Mouse (Mus musculus): ENCODE measurements around the gene Psmc1. TPM values are rescaled to one million over a fixed set of nuclear protein-coding genes. Genes with fewer than 3 reads are reported as not detected.

Psmc1 gene
- 154 and 155 TPM in 2 replicates for polyA plus RNA-seq (2015; fragmentation: Nextera tagmentation; extraction: Ambion mirVana)

DNA sequence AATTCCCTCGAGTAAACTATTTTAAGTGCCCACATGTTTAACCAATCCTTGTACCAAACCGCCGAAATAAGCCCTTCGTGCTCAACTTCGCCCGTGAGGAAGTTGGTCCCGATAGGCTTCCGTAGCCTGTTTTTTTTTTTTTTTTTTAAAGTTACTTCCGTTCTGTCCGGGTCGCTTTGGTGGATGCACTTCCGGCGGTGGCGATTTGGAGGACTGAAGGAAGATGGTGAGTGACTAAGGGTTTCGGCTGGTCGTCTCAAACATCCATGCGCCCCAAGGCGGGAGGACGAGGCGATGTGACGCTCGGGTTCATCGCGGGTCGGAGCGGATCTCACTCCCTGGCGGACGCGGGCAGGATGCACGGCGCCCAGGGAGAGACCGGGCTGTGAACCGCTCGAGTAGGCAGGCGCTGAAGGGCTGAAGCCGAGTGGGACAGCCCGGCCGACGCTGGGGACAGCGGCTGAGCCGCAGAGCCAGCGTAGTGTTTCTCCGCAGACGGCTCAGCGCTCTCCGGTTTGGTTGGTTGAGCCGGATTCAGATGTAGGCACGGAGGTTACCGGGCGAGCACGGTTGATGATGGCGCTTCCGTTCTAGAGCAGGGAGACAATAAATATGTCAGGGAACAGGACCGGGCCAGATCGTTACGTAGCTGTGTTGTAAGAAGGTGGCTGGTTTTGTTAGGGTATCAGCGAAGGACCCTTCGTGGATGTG, at the start of gene Psmc1:
Gene Psmc1 (plus strand): TSS at position 169 of the 711 bp plus-strand sequence.
- Histone ChIP-seq H3K27me3 (replicated peaks; ENCODE audit: control insufficient read depth, insufficient read depth, low read length) (no peaks in the 10 kb centered on the region), H3K4me3 (ENCODE audit: low read depth, low read length) (peak within 1 kb of the TSS; percentile 92), H3K27ac (ENCODE audit: low read depth, low read length) (peak within 1 kb of the TSS; percentile 83), H3K4me1 (replicated peaks; ENCODE audit: control insufficient read depth, insufficient read depth, low read length) (peaks cover 4% of the 10 kb centered on the region; the same call in 1 of the 2 replicates), H3K9me3 (ENCODE audit: control insufficient read depth) (no peaks in the 10 kb centered on the region), H3K36me3 (ENCODE audit: control insufficient read depth, insufficient read depth) (peaks cover 24% of the 10 kb centered on the region), H3K9ac (ENCODE audit: low read depth, low read length) (peak within 1 kb of the TSS; percentile 79), H3K4me2 (replicated peaks; ENCODE audit: low read depth) (peak within 1 kb of the TSS; percentile 75)
- ATAC-seq, result peak; percentile 78
- WGBS, result under 1% methylated on average over 58 of the region's 58 CpGs
- no peak for TF ChIP-seq CTCF (IDR thresholded peaks at IDR 0.05; ENCODE audit: low read depth)

DNA sequence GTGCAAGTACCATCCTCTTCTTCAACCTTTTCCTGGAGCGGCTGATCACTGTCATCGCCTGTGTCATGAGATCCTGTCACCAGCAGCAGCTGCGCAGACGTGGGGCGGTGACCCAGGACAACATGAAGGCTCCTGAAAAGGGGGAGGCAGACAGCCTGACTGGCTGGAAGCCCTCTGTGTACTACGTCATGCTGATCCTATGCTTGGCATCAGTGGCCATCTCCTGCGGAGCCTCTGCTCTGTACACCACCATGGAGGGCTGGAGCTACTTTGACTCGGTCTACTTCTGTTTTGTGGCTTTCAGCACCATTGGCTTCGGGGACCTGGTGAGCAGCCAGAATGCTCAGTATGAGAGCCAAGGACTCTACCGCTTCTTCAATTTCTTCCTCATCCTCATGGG, 48.9 kb upstream of the Psmc1 start:
- no peak for TF ChIP-seq CTCF (IDR thresholded peaks at IDR 0.05; ENCODE audit: low read depth)
- Histone ChIP-seq H3K27ac (ENCODE audit: low read depth, low read length) (no peak overlapping the region), H3K9me3 (ENCODE audit: control insufficient read depth) (no peaks in the 10 kb centered on the region), H3K4me1 (replicated peaks; ENCODE audit: control insufficient read depth, insufficient read depth, low read length) (no peaks in the 10 kb centered on the region), H3K36me3 (ENCODE audit: control insufficient read depth, insufficient read depth) (no peaks in the 10 kb centered on the region), H3K4me2 (replicated peaks; ENCODE audit: low read depth) (no peak overlapping the region), H3K4me3 (ENCODE audit: low read depth, low read length) (no peak overlapping the region), H3K27me3 (replicated peaks; ENCODE audit: control insufficient read depth, insufficient read depth, low read length) (no peaks in the 10 kb centered on the region), H3K9ac (ENCODE audit: low read depth, low read length) (no peak overlapping the region)
- no peak for ATAC-seq
- WGBS, result 91% methylated on average over 10 of the region's 10 CpGs

DNA sequence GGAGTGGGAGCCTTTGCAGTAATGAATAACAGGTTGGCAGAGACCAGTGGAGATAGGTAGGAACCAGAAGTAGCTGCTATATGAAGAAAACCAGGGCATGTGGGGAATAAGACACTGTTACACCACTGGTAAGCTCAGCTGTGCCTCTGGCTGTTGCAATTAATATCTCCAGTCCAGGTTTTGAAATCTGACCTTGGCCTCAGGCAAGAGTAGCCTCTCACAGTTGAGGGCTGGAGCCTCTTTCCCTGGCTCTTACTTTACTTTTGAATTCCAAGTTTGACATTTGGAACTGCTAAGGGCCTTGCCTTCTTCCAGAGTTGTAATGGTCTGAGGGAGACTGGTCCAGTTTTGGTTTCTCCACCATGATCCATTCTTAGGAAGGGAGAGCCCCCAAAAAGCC, 48.1 kb upstream of the Psmc1 start:
- no peaks in the 10 kb centered on the region for H3K36me3 ChIP-seq (ENCODE audit: control insufficient read depth, insufficient read depth)

DNA sequence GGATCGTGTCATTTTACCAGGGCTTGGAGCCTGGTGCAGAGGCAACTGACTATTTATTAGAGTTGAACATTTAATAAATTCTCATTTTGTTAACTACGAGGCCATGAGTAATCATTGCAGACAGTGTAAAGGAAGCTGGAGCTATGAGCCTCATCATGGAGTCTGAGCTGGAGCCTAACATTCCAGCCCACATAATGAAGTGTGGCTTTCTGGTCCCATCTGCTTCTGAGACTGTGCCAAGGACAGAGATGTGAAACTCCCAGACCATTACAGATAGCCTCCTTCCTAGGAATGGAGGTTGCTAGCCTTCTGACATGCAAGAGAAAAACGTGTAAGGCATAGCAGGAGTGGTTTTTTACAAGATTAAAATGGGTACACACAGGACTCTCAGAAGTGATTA, 47.4 kb upstream of the Psmc1 start:
- no peak for TF ChIP-seq CTCF (IDR thresholded peaks at IDR 0.05; ENCODE audit: low read depth)
- WGBS, result 71% methylated on average over 3 of the region's 3 CpGs
- no peak for ATAC-seq

More for the DNA sequence above, 48.1 kb upstream of the Psmc1 start:
- no peak for TF ChIP-seq CTCF (IDR thresholded peaks at IDR 0.05; ENCODE audit: low read depth)
- H3K9ac ChIP-seq (ENCODE audit: low read depth, low read length), result no peak overlapping the region
- H3K9me3 ChIP-seq (ENCODE audit: control insufficient read depth), result no peaks in the 10 kb centered on the region
- no peaks in the 10 kb centered on the region for H3K4me1 ChIP-seq (replicated peaks; ENCODE audit: control insufficient read depth, insufficient read depth, low read length)
- no peak overlapping the region for H3K27ac ChIP-seq (ENCODE audit: low read depth, low read length)
- H3K27me3 ChIP-seq (replicated peaks; ENCODE audit: control insufficient read depth, insufficient read depth, low read length), result no peaks in the 10 kb centered on the region
- no peak overlapping the region for H3K4me2 ChIP-seq (replicated peaks; ENCODE audit: low read depth)
- ATAC-seq, result no peak
- no peak overlapping the region for H3K4me3 ChIP-seq (ENCODE audit: low read depth, low read length)

DNA sequence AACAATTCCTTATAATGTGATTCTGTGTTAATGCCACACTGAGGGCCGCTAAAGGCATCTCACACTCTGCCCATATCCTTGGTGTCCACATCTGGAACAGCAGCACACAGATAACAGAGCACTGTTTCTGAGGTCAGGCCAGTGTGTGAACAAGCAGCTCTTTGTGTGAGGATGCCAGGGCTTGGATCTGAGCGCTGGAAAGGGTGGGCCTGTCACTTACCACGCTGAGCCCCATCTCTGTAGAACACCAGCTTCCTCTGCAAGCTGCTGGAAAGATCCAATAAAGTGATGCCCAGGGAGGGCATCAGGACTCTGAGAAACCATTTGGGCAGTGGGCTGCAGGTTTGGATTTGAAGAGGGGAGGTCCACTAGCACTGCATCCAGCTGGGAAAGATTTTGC, 44.8 kb upstream of the Psmc1 start:
- Histone ChIP-seq H3K4me2 (replicated peaks; ENCODE audit: low read depth) (no peak overlapping the region), H3K4me1 (replicated peaks; ENCODE audit: control insufficient read depth, insufficient read depth, low read length) (no peaks in the 10 kb centered on the region), H3K27me3 (replicated peaks; ENCODE audit: control insufficient read depth, insufficient read depth, low read length) (no peaks in the 10 kb centered on the region), H3K9me3 (ENCODE audit: control insufficient read depth) (no peaks in the 10 kb centered on the region), H3K36me3 (ENCODE audit: control insufficient read depth, insufficient read depth) (no peaks in the 10 kb centered on the region), H3K9ac (ENCODE audit: low read depth, low read length) (no peak overlapping the region), H3K4me3 (ENCODE audit: low read depth, low read length) (no peak overlapping the region), H3K27ac (ENCODE audit: low read depth, low read length) (no peak overlapping the region)
- no peak for ATAC-seq
- WGBS, result 75% methylated on average over 3 of the region's 3 CpGs
- no peak for TF ChIP-seq CTCF (IDR thresholded peaks at IDR 0.05; ENCODE audit: low read depth)

More for the DNA sequence above, 47.4 kb upstream of the Psmc1 start:
- Histone ChIP-seq H3K36me3 (ENCODE audit: control insufficient read depth, insufficient read depth) (no peaks in the 10 kb centered on the region), H3K4me2 (replicated peaks; ENCODE audit: low read depth) (no peak overlapping the region), H3K9ac (ENCODE audit: low read depth, low read length) (no peak overlapping the region), H3K4me1 (replicated peaks; ENCODE audit: control insufficient read depth, insufficient read depth, low read length) (no peaks in the 10 kb centered on the region), H3K9me3 (ENCODE audit: control insufficient read depth) (no peaks in the 10 kb centered on the region), H3K4me3 (ENCODE audit: low read depth, low read length) (no peak overlapping the region), H3K27ac (ENCODE audit: low read depth, low read length) (no peak overlapping the region), H3K27me3 (replicated peaks; ENCODE audit: control insufficient read depth, insufficient read depth, low read length) (no peaks in the 10 kb centered on the region)

DNA sequence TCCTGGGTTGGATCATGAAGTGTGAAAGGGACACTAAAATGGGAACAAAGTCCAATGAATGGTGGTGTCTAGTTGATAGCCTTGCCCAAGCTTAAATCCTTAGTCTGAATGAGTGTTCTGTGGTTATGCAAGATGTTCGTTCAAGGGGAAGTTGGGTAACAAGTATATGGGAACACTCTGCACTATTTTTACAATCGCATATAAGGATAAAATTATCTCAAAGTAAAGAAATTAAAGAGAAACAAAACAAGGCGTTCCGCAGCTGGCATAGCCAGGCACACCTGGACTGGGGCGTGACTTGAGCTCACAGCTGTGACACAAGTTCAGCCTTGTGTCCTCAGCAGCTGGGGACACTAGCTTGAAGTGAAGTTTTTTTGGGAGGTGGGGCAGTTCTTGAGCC, 42.5 kb upstream of the Psmc1 start:
- no peaks in the 10 kb centered on the region for H3K36me3 ChIP-seq (ENCODE audit: control insufficient read depth, insufficient read depth)
- 0 out of 2 replicates have a peak overlapping the region, but pooled peaks have one; percentile 3 for H3K4me2 ChIP-seq (replicated peaks; ENCODE audit: low read depth)
- no peak overlapping the region for H3K4me3 ChIP-seq (ENCODE audit: low read depth, low read length)
- H3K27me3 ChIP-seq (replicated peaks; ENCODE audit: control insufficient read depth, insufficient read depth, low read length), result no peaks in the 10 kb centered on the region
- 44% methylated on average over 5 of the region's 5 CpGs for WGBS
- no peak overlapping the region for H3K9ac ChIP-seq (ENCODE audit: low read depth, low read length)
- H3K4me1 ChIP-seq (replicated peaks; ENCODE audit: control insufficient read depth, insufficient read depth, low read length), result no peaks in the 10 kb centered on the region
- TF ChIP-seq CTCF (IDR thresholded peaks at IDR 0.05; ENCODE audit: low read depth), result no peak
- H3K9me3 ChIP-seq (ENCODE audit: control insufficient read depth), result no peaks in the 10 kb centered on the region
- ATAC-seq, result peak; percentile 93
- H3K27ac ChIP-seq (ENCODE audit: low read depth, low read length), result no peak overlapping the region

All from intestine, postnatal 0 days (tissue).